Mouse (Mus musculus): ENCODE measurements around the gene Slc1a7. TPM values are rescaled to one million over a fixed set of nuclear protein-coding genes. Genes with fewer than 3 reads are reported as not detected.

The Slc1a7 gene
- polyA plus RNA-seq (2012; fragmentation: generic; extraction: Trizol): not detected

GRCm38 (mm10) chr4:107967966-107968682 lies at the start of gene Slc1a7:
Slc1a7 (plus strand) TSS chr4:107968332.

GRCm38 (mm10) chr4:107923145-107923802 lies 44.9 kb upstream of the Slc1a7 start, which contains the start of gene Cpt2:
Cpt2 (minus strand) TSS chr4:107923610.

Other genes starting within 250 kb of the Slc1a7 start
- gene Lrp8, start 166.1 kb upstream of the Slc1a7 start, polyA plus RNA-seq (2012; fragmentation: generic; extraction: Trizol): 1 to 10 TPM; 1.3 to 1.5 TPM
- gene Magoh, start 88.6 kb upstream of the Slc1a7 start, polyA plus RNA-seq (2012; fragmentation: generic; extraction: Trizol): 10 to 100 TPM; 22.3 to 95.4 TPM
- 10 to 100 TPM; 95.4 to 97.3 TPM for gene 0610037L13Rik, start 78.5 kb upstream of the Slc1a7 start, polyA plus RNA-seq (2012; fragmentation: generic; extraction: Trizol)
- 10 to 100 TPM; 15.6 to 40.9 TPM for gene Cpt2, start 44.7 kb upstream of the Slc1a7 start, polyA plus RNA-seq (2012; fragmentation: generic; extraction: Trizol)
- 1 to 10 TPM in 1 of 2 experiments, under 1 TPM in 1; 0.04 to 1.7 TPM for gene Podn, start 128.1 kb downstream of the Slc1a7 start, polyA plus RNA-seq (2012; fragmentation: generic; extraction: Trizol)
- gene Scp2, start 176.7 kb downstream of the Slc1a7 start, polyA plus RNA-seq (2012; fragmentation: generic; extraction: Trizol): 10 to 100 TPM; 24.8 to 77.9 TPM
- gene Echdc2, start 197.1 kb downstream of the Slc1a7 start, polyA plus RNA-seq (2012; fragmentation: generic; extraction: Trizol): 10 to 100 TPM in 1 of 2 experiments, 1 to 10 TPM in 1; 9.9 to 35.6 TPM
- not detected for gene Zyg11a, start 249.7 kb downstream of the Slc1a7 start, polyA plus RNA-seq (2012; fragmentation: generic; extraction: Trizol)

Measured in C3H10T1/2 (cell line).